Mouse (Mus musculus) erythroblast, embryonic 14.5 days (primary cell): ENCODE data around the gene Igsf9b.

Experiments used
- GATA1 ChIP-seq: IDR thresholded peaks from 2 replicates; pipeline ENCODE4 v1.6.1; 2012; ENCODE audit warnings: low read length, inconsistent platforms, mixed read lengths
- TAL1 ChIP-seq: IDR thresholded peaks from 3 replicates; pipeline ENCODE4 v1.6.1; 2012; ENCODE audit warnings: low read length, inconsistent platforms, mixed read lengths

DNA sequence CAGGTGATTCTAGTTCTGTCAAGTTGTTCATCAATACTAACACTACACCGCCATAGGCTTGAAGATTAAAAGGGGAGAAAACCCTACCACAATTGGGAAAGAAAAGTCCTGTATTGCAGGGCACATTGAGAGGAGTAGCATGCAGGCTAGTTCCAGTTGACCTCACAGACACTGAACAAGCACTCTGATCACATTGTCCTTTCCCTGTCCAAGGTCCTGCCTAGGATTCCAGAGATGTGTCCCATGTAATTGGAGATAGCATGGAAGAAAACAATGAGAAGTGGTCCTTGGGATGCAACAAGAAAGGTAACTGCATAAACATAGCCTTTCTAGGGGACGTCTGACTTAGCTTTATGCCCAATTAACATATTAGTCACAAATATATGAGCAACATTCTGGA lies 68.2 kb downstream of the Igsf9b start:
- TF ChIP-seq GATA1 = no peak
- no peak for TF ChIP-seq TAL1
